Mouse (Mus musculus) T-cell, adult 2 months (primary cell): ENCODE measurements around the gene Serac1.
"Not testable (repeated sequence)": the region's sequence is repeated elsewhere in the genome, so short reads cannot be mapped to it uniquely, and the experiment has no call there.

Experiments
- DNase-seq: peaks from one replicate; pipeline ENCODE4 v3.0.0; 2022; ENCODE audit warnings: low spot score

Serac1 gene

GRCm38 (mm10) chr17:6066021-6066420 is 13.5 kb downstream of the Serac1 start:
- DNase-seq, result no peak

GRCm38 (mm10) chr17:6063532-6063931 is 16.0 kb downstream of the Serac1 start:
- DNase-seq, result no peak

DNA sequence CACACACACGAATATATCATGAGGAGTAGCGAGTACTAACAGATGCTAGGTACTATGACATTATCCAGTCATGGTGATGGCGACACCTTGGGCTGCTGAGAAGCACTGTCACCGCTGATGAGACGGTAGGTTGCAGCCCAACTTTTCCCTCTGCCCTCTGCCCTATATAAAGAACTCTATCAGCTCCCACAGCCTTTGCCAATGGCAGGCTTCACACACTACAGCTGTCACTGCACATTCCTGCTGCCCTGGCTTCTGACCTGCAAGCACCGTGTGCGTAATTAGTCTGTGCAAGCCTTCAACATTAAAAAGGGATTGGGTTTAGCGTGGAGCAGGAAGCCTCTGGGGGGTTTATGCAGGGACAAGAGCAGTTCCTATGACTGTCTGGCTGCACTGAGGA is 16.7 kb downstream of the Serac1 start:
- DNase-seq, result no peak

GRCm38 (mm10) chr17:6054934-6055355 is 24.6 kb downstream of the Serac1 start:
- DNase-seq, result peak; percentile 51

DNA sequence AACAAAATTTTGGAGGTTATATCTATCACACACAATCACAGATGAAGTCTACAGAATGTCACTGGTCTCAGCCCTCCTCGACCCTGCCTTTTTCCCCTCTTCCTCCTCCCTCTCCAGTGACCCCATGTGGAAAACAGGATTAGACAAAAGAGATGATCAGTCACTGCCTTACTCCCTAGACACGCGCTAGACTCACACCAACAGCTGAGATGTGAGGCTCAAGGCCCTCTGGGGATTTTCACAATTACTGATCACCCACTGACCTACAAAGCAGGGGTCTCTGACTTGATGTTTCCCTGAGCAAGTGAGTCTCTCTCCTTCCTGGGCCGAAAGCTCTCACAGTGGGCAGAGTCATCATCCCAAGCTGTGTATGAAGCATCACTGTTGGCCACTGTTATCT is 26.7 kb downstream of the Serac1 start:
- DNase-seq, result no peak

- no peak for DNase-seq
Observed at GRCm38 (mm10) chr17:6037507-6037906, 42.0 kb downstream of the Serac1 start.

DNA sequence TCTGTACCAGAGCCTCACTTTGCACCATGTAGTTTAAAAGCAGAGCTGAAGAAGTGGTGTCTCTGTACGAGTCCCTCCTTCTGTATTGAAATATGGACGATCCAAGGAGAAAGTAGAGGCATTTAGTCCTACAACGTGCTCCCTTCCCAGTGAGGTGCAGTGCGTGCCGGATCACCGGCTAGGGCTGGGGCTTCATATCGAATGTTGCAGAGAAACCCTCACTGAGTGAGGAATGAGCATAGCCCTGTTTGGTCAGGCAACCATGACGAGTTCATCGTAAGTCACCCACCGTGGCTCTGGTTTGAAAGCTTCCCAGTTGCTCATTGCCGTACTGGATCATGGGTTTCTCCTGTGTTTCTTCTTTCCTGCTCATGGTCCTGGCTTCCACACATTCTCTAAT is 42.7 kb downstream of the Serac1 start:
- no peak for DNase-seq

GRCm38 (mm10) chr17:6036458-6036857 is 43.1 kb downstream of the Serac1 start:
- no peak for DNase-seq

- no peak for DNase-seq
Observed at GRCm38 (mm10) chr17:6035661-6036060, 43.9 kb downstream of the Serac1 start.

GRCm38 (mm10) chr17:6025831-6026230 is 53.7 kb downstream of the Serac1 start:
- no peak for DNase-seq

GRCm38 (mm10) chr17:6021374-6021789 is 58.2 kb downstream of the Serac1 start:
- DNase-seq, result not testable (repeated sequence)

- DNase-seq, result no peak
Observed at GRCm38 (mm10) chr17:6020636-6021035, 58.9 kb downstream of the Serac1 start.

GRCm38 (mm10) chr17:6019776-6020175 is 59.8 kb downstream of the Serac1 start:
- DNase-seq, result peak; percentile 9

- DNase-seq, result no peak
Observed at GRCm38 (mm10) chr17:6018348-6018747, 61.2 kb downstream of the Serac1 start.

DNA sequence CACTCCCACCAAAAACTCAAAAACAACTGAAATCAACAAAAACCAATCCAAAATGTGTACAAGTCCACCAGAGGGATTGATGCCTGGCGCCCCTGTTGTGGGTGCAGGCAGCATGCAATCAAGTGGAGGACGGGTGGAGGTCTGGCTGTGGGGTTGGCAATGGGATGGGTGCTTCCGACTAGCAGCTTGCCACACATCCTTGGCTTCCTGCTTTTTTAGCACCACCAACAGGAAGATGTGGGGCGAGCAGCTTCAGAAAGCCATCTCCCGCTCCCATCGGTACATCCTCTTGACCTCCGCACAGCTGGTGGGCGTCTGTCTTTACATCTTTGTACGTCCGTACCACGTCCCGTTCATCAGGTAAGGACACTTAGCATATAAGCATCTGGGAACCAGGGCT is 62.3 kb downstream of the Serac1 start:
- DNase-seq, result no peak

DNA sequence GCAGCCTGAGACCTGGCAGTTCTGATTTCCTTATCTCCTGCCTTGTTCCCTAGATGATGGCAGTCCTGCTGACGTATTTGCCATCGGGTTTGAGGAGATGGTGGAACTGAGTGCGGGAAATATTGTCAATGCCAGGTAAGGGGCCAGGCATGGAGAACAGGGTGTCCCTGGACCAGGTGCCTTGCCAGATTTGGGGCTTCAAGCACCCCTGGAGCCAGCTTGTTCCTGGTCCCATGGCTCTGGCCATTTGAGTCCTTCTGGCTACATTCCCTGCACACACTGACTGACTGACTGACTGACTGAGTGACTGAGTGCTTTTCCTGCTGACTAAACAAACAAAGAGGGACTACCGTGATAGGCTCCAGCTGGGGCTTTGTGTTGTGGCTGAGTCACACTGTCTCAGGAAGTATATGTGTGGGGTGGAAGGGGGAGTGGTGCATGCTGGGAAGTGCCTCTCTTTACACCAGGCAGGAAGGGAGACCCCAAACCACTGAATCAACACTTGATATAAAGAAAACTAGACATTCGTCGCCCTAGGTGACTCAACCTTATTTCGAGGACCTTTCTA is 63.2 kb downstream of the Serac1 start:
- peak; percentile 63 for DNase-seq

GRCm38 (mm10) chr17:6014985-6015384 is 64.6 kb downstream of the Serac1 start:
- no peak for DNase-seq

DNA sequence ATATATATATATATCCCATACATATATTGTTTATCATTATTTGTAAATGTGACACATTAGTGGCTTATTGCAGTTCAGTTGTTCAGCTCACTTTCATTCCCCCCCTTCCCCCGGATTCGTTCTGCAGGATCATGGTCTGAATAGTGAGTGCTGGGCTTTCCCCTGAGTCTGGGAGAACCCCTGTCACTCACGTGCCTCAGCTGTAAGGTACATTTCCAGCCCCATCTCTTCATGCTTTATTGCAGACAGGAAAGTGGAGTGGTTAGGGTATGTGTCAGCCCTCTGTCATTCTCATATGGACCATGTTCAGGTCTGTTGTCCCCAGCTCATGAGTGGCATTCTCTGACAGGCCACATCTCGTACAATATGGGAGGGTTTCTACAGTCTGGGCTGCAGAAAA is 66.5 kb downstream of the Serac1 start:
- no peak for DNase-seq

GRCm38 (mm10) chr17:6009606-6010005 is 69.9 kb downstream of the Serac1 start:
- DNase-seq, result no peak

DNA sequence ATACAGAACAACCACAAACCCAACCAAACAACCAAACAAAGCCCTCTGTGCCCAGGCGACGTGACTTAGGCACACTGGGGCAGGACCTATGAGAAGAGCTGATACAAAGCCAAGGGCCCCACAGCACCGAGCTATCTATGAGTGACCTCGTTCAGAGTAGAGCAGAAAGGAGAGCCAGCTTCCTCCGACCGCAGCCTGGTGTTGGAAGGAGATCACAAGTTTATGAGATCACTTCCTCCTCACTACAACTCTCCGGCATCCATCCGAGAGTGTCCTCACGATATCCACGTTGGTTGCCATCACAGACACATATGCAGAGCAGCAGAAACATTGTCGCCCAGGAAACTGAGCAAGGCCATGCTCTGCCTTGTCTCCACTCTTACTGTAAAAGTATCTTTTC is 71.0 kb downstream of the Serac1 start:
- peak; percentile 37 for DNase-seq

DNA sequence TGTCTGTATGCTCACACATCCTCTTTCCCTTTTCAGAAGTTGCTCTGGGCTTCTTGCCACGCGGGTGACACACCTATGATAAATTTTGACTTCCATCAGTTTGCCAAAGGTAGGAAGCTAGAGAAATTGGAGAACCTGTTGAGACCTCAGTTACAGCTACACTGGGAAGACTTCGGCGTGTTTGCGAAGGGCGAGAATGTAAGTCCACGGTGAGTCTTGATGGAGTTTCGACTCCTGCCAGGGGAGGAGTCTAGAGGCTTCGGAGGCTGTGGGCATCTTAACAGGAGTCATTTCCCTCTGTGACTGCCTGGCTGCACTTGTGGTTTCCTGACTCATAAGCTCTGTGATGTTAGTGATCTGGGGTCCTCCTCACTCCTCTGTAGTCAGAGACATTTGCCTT is 71.6 kb downstream of the Serac1 start:
- DNase-seq, result peak; percentile 41

DNA sequence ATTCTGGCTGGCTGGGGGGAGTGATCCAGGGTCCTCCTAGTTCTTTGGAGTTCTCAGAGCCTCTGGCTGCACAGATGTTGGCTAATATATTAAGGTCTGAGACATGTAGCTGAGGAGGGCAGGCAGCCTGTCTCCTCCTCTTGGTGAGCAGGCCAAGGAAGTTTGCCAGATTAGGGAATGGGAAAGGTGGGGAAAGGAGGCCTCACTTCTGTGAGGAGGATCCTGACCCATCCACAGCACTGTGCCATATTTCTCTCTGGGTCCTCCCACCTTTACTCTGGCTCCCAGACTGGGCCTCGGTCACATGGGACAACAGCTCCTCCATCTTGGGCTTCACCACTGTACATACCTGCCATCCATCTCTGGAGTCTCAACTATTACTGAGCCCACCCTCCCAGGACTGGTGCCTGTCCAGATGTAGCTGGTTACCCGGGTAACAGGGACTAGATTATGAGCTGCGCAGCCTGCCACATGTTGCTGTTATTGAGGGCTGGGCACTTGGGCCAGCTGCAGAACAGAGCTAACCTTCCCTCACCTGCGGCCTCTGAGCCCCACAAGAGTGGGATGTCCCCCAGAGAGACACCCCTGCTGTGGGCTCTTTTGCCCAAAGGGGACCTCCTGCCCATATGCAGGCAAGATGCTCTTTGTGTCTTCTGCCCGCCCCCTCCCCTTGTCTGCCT is 72.3 kb downstream of the Serac1 start:
- no peak for DNase-seq

GRCm38 (mm10) chr17:6005638-6006471 is 73.7 kb downstream of the Serac1 start:
- peak; percentile 45 for DNase-seq
